Mouse (Mus musculus): Measurements from ENCODE around the gene Ccdc187. TPM values are rescaled to one million over a fixed set of nuclear protein-coding genes. Genes with fewer than 3 reads are reported as not detected.
A peak's percentile ranks its signal among the peaks of the same experiment; 100 is the strongest.

Gene Ccdc187
- total RNA-seq, 2 experiments from 2014 or later: 0.52 to 0.94 TPM

DNA sequence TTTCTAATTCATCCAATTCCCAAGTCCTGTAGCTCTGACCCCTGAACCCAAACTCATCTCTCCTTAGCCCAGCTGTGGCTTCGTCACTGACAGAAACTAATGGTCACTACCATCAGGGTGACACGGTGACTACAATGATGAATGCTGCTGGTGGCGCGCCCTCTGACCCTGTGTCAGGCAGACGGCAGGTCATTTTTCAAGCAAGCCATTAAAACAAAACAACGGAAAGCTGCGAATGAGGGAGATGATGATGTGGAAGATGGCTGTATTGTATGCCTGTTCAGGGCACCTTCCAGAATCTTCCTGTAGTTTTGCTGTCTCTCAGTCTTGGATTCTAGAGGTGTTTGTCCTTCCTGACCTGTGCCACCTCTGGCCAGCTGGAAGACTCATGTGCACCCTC lies 8.0 kb downstream of the Ccdc187 start:
- no peak for DNase-seq (ENCODE audit: extremely low spot score in 1 of 2, low spot score in 1 of 2)

DNA sequence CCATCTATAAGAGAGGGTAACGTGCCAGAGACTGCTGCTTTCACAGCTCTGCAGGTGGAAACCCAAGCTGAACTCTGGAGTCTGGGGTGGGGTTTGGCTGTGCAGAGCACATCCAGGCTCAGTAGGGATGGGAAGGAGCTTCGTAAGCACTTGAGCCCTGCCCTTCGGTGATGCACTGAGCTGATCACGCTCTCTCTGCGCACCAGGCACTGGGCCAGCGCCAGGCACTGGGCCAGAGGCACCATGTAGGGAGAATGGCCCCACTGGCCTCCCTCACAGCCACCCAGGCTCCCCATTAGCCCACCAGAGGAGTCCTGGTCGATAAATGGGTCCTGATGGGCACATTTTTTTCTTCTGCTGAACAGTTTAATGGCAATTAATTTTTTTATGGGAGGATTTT lies 8.6 kb downstream of the Ccdc187 start:
- peak in 1 of 2 experiments; percentile 8 for DNase-seq (ENCODE audit: extremely low spot score in 1 of 2, low spot score in 1 of 2)

DNA sequence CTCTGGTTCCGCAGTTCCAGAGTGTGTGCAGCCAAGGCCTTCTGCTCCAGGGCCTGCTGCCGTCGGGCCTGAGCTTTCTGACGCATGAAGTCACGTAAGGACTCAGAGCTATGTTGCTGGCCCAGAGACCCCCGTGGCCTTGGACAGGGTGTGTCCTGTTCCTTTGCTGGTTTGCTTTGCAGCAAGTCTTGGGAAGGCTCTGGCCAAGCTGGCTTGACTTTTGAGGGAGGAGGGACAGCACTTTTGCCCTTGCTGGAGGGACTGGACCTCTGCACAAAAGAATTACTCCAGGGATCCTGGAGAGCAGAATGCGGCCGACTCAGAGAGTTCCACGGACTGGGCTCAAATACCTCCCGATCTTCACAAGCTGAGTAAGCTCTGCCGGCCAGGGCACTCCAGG lies 13.8 kb downstream of the Ccdc187 start:
- no peak for DNase-seq (ENCODE audit: extremely low spot score in 1 of 2, low spot score in 1 of 2)

DNA sequence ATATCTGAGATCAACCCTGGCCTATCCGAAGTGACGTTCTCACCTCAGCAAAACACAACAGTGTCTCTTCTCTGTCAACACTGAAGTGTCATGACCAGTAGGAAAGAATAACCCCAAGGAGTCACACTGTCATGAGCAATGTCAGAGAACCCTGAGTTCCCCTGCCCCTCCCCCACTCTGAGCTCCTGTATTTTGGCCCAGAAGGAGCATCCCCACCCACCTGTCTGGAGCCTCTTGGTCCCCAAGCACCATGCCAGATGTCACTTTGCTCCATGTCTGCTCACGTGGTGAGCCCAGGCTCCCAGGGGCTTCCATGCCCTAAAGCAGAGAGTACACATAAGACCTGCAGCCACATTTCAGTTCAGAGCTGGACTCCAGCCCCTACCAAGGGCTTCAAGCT lies 14.6 kb downstream of the Ccdc187 start:
- no peak for DNase-seq (ENCODE audit: extremely low spot score in 1 of 2, low spot score in 1 of 2)

DNA sequence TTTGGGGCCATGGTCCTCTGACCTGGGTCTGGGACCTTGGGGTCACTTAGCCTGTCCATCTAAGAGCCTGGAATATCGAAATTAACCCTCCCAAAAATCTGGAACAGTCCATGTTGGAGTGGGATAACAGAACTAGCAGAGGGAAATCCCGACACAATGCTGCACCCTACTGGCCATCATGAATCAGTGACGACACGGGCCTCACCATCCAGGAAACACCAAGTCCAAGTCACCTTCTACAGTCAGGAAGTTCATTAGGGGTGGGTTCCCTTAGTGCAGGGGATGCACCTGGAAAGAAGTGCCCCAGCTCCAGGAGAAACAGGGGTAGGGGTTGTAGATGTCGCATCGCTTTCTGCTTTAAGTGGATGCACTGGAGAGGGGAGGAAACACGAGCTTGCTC lies 20.7 kb downstream of the Ccdc187 start:
- DNase-seq (ENCODE audit: extremely low spot score in 1 of 2, low spot score in 1 of 2): peak; percentile 40 to 71

DNA sequence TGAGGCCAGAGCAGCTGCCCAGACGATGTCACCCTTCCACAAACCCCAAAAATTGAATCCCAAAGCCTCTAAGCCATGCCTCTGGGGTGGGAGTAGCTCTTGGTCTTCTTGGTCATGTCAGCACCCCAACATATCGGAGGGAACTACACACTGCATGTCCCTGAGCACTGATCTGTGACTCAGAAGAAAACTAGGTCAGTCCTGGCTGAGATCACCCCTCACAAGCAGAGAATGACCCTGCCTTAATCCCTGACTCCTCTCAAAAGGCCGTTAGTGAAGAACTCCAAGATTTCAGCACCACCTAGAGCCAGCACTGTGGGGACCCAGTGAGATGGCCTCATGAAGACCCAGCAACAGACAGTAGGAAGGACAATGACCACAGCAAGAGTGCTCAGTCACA lies 26.1 kb downstream of the Ccdc187 start:
- no peak for DNase-seq (ENCODE audit: extremely low spot score in 1 of 2, low spot score in 1 of 2)

DNA sequence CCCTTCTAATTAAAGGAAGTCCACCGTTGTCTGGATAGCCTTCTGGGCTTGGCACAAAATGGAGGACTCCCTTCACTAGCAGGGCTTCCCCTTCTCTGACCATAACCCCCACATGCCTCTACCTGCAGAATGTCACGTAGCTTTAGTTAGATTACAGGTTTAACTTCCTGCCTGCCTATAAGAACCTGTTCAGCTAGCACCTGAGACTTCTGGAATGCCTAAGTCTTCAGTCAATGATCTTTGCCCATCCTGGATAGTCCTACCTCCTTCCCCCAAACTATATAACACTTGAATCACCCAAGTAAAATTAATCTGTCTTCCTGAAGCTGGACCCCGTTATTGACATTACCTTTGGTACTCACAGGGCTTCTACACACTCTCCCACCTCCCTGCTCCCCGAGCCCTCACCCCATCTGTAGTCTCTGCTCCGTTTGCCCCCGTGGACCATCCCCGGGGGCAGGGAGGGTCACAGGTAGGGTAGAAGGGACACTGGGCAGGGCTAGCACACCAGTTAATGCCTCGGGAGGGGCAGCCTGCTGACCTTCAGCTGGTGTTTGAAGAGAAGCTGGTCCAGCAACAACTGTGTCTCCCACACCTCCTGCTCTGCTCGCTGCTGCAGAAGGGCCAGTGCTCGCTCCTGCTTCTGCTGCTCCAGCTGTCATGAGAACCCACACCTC lies 28.2 kb downstream of the Ccdc187 start:
- DNase-seq (ENCODE audit: extremely low spot score in 1 of 2, low spot score in 1 of 2): no peak

DNA sequence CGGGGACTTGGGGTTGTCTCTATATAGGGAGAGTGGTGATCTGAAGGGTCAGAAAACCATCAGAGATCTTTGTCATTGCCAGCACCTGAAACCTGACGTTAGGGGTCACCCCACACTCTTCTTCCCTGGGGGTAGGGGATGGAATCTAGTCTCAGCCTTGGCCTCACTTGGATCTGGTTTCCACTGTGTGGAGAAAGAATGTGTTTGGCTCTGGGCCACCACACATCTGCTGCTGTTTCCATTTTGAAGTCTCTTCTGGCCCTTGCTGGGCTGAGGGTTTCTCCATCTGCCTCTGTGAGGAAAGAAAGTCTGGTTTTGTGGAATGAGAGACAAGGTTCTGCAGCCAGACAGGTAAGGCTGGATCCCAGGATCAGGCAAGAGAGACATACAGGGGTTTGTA lies 29.3 kb downstream of the Ccdc187 start:
- no peak for DNase-seq (ENCODE audit: extremely low spot score in 1 of 2, low spot score in 1 of 2)

DNA sequence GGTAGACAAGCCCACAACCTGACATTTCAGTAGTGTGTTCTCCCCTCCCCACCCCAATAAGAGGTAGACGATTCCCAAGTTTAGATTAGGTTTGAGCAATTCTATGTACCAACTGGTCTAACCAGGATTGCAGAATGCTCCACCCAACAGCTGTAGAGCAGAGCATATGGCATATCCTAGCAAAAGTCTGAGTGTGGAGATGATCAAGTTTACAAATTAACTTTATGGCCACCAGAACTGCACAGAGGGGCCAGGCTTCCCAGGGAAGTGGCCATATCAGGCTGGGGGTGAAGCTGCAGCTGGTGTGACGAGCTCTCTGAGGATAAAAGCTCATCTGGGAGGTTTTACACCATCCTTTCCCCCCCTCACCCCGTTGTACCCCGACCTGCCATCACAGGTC lies 29.7 kb downstream of the Ccdc187 start:
- DNase-seq (ENCODE audit: extremely low spot score in 1 of 2, low spot score in 1 of 2): no peak

DNA sequence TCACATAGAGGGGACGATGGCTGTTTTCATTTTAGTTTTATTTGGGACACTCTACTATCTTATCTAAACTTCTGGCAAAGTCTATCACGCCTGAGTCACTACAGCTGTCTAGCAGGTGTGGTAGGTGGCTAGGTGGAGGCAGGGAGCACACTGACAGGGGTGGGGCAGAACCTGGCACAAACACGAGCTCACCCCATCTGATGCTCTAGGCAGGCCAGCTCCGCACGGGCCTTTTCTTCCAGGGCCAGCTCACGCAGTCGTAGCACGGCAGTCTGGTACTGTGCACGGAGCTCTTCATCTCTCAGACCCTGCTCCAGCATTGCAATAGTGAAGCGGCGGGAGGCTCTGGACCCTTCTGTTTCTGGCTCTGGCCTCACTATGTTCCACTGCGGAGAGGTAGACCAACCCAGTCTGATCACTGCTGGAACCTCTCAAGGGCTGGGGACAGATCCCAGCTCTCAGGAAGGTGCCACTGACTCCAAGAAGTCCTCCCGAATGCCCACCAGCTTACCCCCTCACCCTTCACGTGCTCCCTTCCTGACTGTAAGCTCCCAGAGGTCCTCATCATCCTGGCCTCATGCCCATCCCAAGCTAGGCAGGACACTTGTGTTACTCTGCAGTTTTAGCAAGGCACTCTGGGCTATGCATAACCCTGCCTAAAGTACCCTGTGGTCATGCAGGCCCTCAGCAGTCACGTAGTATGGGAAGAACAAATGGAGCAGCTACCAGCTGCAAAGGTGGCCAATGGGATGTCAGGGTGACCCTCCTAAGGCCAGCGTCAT lies 36.9 kb downstream of the Ccdc187 start:
- no peak for DNase-seq (ENCODE audit: extremely low spot score in 1 of 2, low spot score in 1 of 2)

DNA sequence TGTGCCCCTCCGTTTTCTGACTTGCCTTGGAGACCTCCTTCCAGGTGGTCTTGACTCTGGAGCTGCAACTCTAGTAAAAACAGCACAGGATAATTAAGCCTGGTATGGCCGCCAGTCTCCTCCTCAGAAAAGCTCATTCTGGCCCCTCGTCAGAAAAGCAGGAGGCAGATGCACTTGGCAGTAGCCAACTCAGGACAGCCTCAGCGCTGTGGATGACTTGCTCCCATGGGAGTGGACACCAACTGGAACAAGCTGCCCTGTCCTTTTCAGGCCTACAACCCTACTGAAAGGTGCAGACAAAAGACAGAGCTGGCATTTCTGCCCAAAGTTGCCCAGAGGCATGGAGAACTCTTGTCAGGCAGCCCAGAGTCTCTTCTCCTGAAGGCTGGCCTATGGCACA lies 39.5 kb downstream of the Ccdc187 start:
- DNase-seq (ENCODE audit: extremely low spot score in 1 of 2, low spot score in 1 of 2): no peak

DNA sequence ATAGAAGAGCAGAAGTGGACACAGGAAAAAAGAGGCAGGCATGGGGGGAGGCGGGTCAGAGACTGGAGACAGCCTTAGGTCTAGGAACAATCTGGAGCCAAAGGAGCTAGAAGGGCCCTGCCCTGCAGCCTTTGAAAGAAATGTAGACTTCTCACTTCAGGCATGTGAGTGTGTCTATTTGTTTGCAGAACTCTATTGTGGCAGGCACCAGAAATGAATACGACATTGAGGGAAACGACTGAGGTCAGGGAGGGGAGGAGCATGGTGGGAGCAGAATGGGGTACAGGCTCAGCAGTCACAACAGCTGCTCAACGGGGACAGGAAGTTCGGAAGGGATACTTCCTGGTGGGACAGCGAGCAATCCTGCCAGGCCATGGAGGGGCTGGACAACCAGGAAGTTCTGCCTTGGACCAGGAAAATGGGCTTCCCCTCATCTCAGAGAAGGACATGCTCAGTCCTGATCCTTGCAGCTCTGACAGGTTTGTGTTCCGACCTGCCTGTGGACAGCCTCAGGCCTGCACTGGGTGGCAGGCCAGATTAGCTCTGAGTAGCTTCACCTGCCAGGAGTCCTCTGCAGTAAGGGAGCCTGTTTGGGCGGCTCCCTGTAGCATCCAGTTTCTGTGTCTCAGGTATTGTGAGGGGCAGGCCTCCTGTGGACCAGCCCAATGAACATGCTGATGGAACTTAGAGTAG lies 41.7 kb downstream of the Ccdc187 start:
- no peak for DNase-seq (ENCODE audit: extremely low spot score in 1 of 2, low spot score in 1 of 2)

DNA sequence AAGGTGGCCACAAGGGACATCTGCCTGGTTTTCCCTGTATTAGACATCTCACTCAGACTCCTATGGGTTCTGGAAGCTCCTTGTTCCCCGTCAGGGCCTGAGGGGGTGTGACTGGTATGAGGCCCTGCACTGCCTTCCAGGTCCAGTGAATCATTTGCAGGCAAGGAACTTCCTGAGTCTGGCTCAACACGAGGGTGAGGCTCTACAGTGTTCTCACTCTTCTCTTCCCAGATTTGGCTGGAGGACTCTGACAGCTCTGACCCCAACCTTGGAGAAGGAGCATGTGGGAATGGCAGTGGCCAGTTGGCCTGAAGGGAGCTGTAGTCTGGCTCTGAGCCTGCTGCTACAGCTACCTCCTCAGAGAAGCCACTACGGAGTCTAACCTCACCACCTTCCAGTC lies 46.8 kb downstream of the Ccdc187 start:
- DNase-seq (ENCODE audit: extremely low spot score in 1 of 2, low spot score in 1 of 2): no peak

DNA sequence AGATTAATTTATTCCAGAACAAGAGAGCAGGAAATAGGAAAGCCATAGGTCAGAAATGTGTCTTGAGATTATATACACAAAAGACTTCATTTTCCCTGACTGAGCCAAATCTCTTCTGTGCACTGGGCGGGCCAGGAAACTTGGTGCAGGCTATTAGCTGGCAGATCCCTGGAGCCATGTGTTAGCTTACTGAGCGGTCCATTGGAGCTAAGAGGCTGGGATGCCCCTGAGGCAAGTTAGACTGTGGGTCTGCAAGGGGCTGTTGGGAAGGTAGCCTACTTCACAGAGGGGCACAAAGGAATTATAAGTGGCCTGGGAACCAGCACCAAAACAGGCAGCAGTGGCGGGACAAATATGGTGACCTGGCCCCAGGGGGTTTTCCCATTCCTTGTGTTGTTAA lies 53.5 kb downstream of the Ccdc187 start:
- no peak for DNase-seq (ENCODE audit: extremely low spot score in 1 of 2, low spot score in 1 of 2)

DNA sequence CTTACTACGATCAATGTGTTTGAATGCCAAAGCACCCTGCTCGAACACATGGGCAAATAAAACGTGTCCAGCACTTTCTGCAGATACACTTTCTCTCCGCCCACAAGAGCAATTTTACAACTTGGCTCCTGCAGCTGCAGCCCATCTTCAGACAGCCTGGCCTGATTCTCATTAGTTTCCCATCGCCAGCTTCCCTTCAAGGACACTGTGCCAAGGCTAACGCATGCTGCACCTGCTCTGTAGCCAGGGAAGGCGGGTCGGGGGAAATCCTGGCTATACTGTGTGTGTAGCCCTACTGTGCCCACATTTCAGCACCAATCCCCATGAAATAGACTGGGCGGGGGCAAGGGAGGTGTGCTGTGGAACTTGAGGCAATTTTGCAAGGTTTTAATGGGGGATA lies 54.0 kb downstream of the Ccdc187 start:
- no peak for DNase-seq (ENCODE audit: extremely low spot score in 1 of 2, low spot score in 1 of 2)

DNA sequence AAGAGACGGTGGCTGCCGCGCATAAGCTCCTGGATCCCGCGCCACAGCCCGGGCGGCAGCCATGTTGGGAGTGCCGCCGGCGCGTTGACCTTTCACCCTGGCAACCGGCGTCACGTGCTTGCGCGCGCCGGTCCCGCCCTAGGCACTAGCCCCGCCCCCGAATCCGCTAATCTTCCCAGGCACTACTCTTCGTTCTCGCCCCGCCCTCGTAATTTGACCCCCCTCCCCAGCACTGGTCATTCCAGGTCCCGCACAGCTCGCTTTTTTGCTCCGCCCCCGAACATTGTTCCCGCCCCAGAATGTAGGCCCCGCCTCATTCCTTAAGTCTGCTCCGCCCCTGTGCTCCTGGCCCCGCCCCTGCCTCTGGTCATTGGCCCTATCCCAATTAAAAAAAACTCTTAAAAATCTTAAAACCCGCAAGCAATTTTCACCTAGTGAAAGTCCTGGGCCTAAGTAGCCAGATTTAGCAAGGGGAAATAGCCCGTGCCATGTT lies 57.0 kb downstream of the Ccdc187 start, which contains the start of gene Qsox2:
TSS of gene Qsox2 (minus strand) at position 236 of the 493 bp plus-strand sequence.
- DNase-seq (ENCODE audit: extremely low spot score in 1 of 2, low spot score in 1 of 2): peak; percentile 77 to 78

DNA sequence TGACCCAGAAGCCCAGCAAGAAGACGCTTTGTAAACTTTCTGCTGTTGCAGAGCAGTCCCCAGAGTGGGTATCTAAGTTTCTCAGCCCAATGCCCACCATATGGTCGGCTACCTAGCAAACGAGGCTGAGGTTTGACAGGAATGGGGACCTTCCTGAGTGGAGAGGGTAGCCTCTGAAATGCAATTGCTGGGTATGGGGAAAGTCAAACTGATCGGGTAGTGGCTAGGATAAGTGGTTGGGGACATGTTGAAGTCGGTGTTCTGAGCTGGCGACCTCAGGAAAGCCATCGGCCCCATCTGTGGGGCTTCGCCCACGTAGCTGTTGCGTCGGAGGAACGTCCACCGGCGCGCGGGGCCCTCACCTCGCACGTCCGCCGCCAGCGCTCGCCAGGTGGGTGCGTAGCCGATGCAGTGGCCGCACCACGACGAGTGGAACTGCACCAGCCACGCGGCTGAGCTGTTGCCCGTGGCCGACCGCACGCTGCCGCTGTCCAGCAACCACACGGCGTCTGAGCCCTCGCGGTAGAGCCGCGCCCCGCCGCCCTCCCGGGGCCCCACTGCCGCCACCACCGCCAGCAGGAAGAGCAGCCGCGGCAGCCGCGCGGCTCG lies 57.6 kb downstream of the Ccdc187 start:
- DNase-seq (ENCODE audit: extremely low spot score in 1 of 2, low spot score in 1 of 2): peak in 1 of 2 experiments; percentile 16

DNA sequence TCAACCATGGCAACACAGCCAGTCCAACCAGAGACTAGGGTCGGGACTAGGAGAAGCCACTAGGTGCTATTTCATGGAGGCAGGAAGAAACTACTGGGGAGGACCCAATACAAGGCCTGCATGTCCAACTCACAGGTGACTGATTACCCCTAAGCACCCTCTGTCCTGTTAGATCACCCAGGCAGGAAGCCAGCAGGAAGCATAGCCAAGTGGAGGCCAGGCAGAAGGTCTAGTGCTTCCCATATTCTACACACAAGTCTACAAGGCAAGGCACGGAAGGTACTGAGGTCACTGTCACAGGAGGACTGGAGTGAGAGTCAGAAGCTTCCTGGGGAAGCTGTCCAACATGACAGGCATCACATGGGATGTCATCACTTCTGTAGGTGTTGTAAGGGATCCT lies 59.6 kb downstream of the Ccdc187 start:
- DNase-seq (ENCODE audit: extremely low spot score in 1 of 2, low spot score in 1 of 2): no peak

DNA sequence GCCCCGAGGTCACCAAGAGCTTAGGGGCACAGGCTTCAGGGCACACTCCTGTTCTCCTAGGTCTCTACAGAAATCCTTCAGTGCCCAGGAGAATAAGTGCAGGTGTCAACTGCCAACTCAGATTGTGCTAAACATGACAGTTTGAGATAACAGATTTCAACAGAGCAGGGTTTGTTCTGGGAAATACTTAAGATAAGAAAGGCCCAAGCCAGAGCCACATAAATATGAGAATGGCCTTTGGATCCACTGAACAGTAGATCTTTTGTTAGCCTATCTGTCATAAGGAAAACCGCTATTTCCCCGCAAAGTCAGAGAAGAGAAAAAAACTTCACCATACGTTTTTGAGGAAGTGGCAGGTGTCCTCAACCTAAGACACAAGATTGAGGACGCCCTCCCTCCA lies 60.1 kb downstream of the Ccdc187 start:
- DNase-seq (ENCODE audit: extremely low spot score in 1 of 2, low spot score in 1 of 2): no peak

DNA sequence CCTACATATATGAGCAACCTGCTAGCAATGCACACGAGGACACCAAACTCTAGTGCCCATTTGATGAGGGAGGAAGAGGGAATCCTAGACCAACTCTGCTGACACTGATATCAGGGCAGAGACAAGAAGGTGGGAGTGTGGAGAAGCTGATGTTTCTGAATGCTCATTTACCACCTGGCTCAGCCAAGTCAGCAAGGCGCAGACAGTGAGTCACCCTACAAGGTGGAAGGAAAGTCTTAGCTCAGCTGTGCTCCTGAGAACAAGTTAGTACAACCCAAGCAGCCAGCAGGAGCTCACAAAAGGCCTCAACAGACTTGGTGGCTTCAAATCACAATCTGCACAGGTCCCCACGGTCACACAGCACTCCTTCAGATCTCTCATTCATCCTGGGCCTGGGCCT lies 63.0 kb downstream of the Ccdc187 start:
- no peak for DNase-seq (ENCODE audit: extremely low spot score in 1 of 2, low spot score in 1 of 2)

DNA sequence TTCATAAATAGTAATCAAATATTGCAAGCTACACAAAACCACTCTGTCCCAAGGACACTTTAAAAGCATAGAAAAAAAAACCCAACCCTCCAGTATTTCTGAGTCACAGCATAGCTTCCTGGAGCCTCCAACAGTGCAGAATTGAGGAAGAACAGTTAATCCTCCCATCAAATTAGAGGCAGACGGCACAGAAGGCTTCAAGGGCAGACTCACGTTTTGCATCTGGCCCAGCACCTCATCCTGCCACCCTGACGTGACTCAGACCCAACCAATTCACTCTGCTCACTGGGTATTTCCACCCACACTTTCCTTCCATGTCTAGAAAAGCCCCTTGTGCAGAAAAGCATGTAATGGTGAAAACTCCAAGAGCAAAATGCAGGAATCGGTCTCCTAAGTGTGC lies 64.1 kb downstream of the Ccdc187 start:
- DNase-seq (ENCODE audit: extremely low spot score in 1 of 2, low spot score in 1 of 2): no peak

Measured in layer of hippocampus, postnatal 25 days (tissue).